Mouse (Mus musculus) 3134 (cell line): ENCODE data around the gene BC029722.

Experiments
- DNase-seq: peaks from one replicate; pipeline ENCODE4 v3.0.0-alpha.2; 2011; ENCODE audit warnings: low spot score; ENCODE audit not compliant: insufficient read length; ENCODE audit errors: extremely low read depth

The BC029722 gene

GRCm38 (mm10) chr2:155786905-155787304 lies 32.3 kb downstream of the BC029722 start:
- DNase-seq = no peak

DNA sequence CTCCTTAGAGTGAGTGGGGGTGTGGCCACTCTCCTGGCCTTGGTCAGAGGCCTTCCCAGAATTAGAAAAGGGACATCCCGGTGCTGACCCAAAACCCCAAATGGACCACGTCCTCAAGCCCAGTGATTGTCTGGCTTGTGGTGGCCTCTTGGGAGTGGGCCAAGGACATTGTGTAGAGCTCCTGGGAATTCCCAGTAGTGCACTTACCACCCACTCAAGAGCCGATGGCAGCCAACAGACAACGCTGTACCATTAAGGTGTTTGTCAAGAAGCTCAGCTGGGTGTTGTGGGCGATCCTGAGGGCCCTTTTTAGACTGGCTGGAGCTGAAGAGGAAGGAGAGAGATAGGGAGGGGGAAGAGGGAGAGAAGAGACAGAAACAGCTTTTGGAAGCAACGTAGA lies 34.7 kb downstream of the BC029722 start:
- no peak for DNase-seq

DNA sequence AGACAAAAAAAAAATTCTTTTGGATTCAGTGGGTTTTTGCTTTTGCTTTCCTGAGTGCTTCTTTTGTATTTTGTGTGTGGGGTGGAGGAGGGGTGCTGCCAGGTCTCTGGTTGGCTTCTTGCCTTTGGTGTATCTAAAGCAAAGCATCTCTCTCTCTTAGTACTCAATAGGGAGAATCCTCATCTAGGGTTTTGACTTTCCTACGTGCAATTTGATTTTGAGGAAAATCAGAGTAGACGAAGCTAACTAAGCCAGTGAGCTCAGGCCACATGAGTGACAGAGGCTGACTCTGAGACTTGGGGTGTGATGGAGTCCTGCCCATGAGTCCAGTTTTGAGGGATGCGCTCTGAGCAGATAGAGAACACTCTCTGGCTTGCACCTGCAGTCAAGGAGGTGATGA lies 39.7 kb downstream of the BC029722 start:
- no peak for DNase-seq

GRCm38 (mm10) chr2:155779066-155779465 lies 40.2 kb downstream of the BC029722 start:
- DNase-seq = no peak

- DNase-seq = no peak
These were observed 41.2 kb downstream of the BC029722 start for GRCm38 (mm10) chr2:155778004-155778403.

GRCm38 (mm10) chr2:155777688-155777985 lies 41.6 kb downstream of the BC029722 start:
- no peak for DNase-seq

- no peak for DNase-seq
These were observed 42.2 kb downstream of the BC029722 start for GRCm38 (mm10) chr2:155776824-155777687.

DNA sequence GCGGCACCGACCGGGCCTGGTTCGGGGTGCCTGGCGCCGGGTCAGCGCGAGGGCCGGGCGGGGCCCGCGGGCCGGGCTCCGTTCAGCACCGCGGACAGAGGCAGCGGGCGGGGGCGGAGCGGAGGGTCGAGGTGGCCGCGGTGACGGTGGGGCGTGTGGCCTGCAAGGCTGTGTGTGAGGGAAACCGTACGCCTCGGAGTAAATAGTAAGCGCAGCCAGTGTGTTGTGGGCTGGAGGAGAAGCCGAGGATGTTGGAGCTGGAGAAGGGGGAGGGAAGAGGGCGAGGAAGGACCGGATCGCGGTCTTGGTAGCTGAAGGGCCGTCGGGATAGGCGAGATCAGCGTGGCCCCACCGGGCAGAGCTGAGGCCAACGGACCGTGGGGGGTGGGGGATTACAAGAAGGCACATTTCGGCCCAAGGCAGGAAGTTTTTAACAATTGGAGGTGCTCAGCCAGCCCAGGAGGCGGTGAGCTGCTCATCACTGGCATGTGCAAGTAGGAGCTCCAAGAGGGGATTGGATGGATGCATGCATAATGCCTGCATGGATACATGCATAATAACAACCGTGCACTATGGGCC lies 43.5 kb downstream of the BC029722 start:
- DNase-seq = no peak

- DNase-seq = no peak
These were observed 44.1 kb downstream of the BC029722 start, which contains the start of gene Mmp24 for GRCm38 (mm10) chr2:155774927-155775684. TSS of gene Mmp24 (plus strand) at chr2:155775342.

DNA sequence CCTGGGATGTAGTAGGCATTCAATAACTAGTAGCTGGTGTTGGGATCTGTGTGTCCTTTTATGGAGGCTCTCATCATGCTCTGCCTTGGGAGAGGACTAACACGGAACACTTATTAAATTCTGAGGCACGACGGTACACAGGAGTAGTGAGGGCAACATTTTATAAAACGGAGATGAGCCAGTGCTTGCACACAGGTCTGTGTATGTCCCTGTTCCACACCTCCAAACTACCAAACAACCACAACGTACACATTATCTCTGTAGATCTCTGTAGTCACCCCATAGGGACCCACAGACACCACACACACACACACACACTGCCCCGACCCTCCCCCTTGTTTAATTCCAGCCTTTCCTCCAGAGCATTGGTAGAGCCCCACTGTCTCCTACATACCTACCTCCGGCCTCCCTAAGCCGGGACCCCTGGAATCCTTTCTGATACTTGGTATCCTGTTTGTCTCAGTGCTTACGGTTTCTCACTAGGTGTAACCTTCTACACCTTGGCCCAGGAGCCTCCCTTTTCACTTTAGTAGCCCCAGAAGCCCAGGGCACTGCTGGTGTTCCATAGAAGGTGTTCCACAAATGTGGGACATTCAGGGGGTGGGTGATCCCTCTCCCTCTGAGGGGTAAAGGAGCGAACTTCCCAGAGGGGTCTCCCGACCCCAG lies 44.8 kb downstream of the BC029722 start:
- DNase-seq = no peak

GRCm38 (mm10) chr2:155773664-155774063 lies 45.6 kb downstream of the BC029722 start:
- DNase-seq = no peak
